Mouse (Mus musculus) lung, postnatal 0 days (tissue): ENCODE results near the gene Nupr1. TPM values are rescaled to one million over a fixed set of nuclear protein-coding genes. Genes with fewer than 3 reads are reported as not detected.

Source experiments
- ATAC-seq: fragments of 200-750 bp; cut with Nextera tagmentation; 2 replicates; pipeline ENCODE4 v1.8.0; 2017; ENCODE audit warnings: moderate library complexity
- DNase-seq: peaks from one replicate; pipeline ENCODE4 v3.0.0-alpha.2; 2016; ENCODE audit warnings: low spot score
- H3K27ac ChIP-seq: fragments of 300-500 bp; sonication (generic); 2 replicates; pipeline ENCODE4 v1.5.1; 2014; ENCODE audit warnings: antibody characterized with exemption, mild to moderate bottlenecking, low read length, mixed read lengths
- H3K27me3 ChIP-seq: fragments of 300-500 bp; sonication (generic); replicated peaks from 2 replicates; pipeline ENCODE4 v1.6.1; 2014; ENCODE audit warnings: low read length, mixed read lengths; ENCODE audit not compliant: insufficient read depth
- H3K36me3 ChIP-seq: fragments of 300-500 bp; sonication (generic); 2 replicates; pipeline ENCODE4 v1.6.1; 2014; ENCODE audit warnings: low read length, mixed read lengths; ENCODE audit not compliant: insufficient read depth
- H3K4me1 ChIP-seq: fragments of 300-500 bp; sonication (generic); 2 replicates; pipeline ENCODE4 v1.6.1; 2014; ENCODE audit warnings: antibody characterized with exemption, low read depth, low read length, mixed read lengths; ENCODE audit not compliant: insufficient read depth
- H3K4me2 ChIP-seq: fragments of 300-500 bp; sonication (generic); replicated peaks from 2 replicates; pipeline ENCODE4 v1.6.1; 2014; ENCODE audit warnings: low read depth, mild to moderate bottlenecking, low read length, moderate library complexity, mixed read lengths
- H3K4me3 ChIP-seq: fragments of 300-500 bp; sonication (generic); 2 replicates; pipeline ENCODE4 v1.5.1; 2014; ENCODE audit warnings: low read depth, low read length
- H3K9ac ChIP-seq: fragments of 300-500 bp; sonication (generic); replicated peaks from 2 replicates; pipeline ENCODE4 v1.6.1; 2014; ENCODE audit warnings: low read depth, mild to moderate bottlenecking
- H3K9me3 ChIP-seq: fragments of 300-500 bp; sonication (generic); 2 replicates; pipeline ENCODE4 v1.6.1; 2016; ENCODE audit warnings: low read length, mixed read lengths
- CTCF ChIP-seq: IDR thresholded peaks from 2 replicates; pipeline ENCODE4 v1.5.1; 2016; ENCODE audit warnings: antibody characterized with exemption, mild to moderate bottlenecking
- EP300 ChIP-seq: IDR thresholded peaks from 2 replicates; pipeline ENCODE4 v1.6.1; 2016; ENCODE audit warnings: antibody characterized with exemption, mild to moderate bottlenecking, control low read depth
- WGBS: fragments of 180-500 bp; shearing (Covaris S2); extraction: QIAGEN DNeasy Blood & Tissue Kit; methylation state at CpG from one replicate; pipeline ENCODE4 v1.1.7; 2014; 5-methylcytosine and 5-hydroxymethylcytosine counted together
- polyA plus RNA-seq: library from polyadenylated mRNA; unstranded; fragments of >200 nt; fragmentation: Nextera tagmentation; extraction: Ambion mirVana; gene quantifications from 2 replicates; pipeline ENCODE4 v1.2.1, GENCODE M21; 2015

Gene Nupr1
- polyA plus RNA-seq, 1 experiment from 2014 or later: 308 TPM

DNA sequence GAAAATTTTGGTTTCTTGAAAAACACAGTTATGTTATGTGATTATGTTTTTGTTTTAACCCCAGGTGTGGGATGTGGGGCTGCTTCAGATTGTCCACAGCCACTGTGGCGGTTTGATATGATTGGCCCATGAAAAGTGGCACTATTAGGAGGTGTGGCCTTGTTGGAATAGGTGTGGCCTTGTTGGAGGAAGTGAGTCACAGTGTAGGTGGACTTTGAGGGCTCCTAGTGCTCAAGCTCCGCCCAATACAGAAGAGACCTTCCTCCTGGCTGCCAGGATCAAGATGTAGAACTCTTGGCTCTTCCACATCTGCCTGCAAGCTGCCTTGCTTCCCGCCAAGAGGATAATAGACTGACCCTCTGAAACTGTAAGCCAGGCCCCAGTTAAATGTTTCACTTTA lies 17.9 kb downstream of the Nupr1 start:
- 73% methylated on average over 3 of the region's 3 CpGs for WGBS
- ATAC-seq: no peak

GRCm38 (mm10) chr7:126607796-126608195 lies 22.9 kb downstream of the Nupr1 start:
- Histone ChIP-seq H3K27me3 (no peaks in the 10 kb centered on the region), H3K27ac (peak overlapping the region; percentile 48), H3K4me1 (no peaks in the 10 kb centered on the region), H3K9me3 (no peaks in the 10 kb centered on the region), H3K4me2 (no peak overlapping the region), H3K36me3 (no peaks in the 10 kb centered on the region), H3K9ac (no peak overlapping the region), H3K4me3 (no peak overlapping the region)
- 81% methylated on average over 5 of the region's 5 CpGs for WGBS
- ATAC-seq (no peak), DNase-seq (no peak)
- no peak for TF ChIP-seq EP300
- no peak for TF ChIP-seq CTCF

More for the DNA sequence above, 17.9 kb downstream of the Nupr1 start:
- Histone ChIP-seq H3K27ac (no peak overlapping the region), H3K36me3 (no peaks in the 10 kb centered on the region), H3K9ac (no peak overlapping the region), H3K4me3 (no peak overlapping the region), H3K27me3 (no peaks in the 10 kb centered on the region), H3K4me1 (no peaks in the 10 kb centered on the region), H3K4me2 (no peak overlapping the region), H3K9me3 (no peaks in the 10 kb centered on the region)
- TF ChIP-seq EP300: no peak
- TF ChIP-seq CTCF: no peak
- no peak for DNase-seq

- Histone ChIP-seq H3K9me3 (no peaks in the 10 kb centered on the region), H3K4me2 (no peak overlapping the region), H3K4me3 (no peak overlapping the region), H3K27ac (peak overlapping the region; percentile 48), H3K4me1 (no peaks in the 10 kb centered on the region), H3K27me3 (no peaks in the 10 kb centered on the region), H3K9ac (no peak overlapping the region), H3K36me3 (no peaks in the 10 kb centered on the region)
- peak; percentile 90 for DNase-seq
- peak; percentile 87 for ATAC-seq
- 37% methylated on average over 3 of the region's 3 CpGs for WGBS
- TF ChIP-seq CTCF (peak; percentile 7; the same call in 1 of the 2 replicates), EP300 (peak; percentile 2)
Observed at GRCm38 (mm10) chr7:126607064-126607463, 23.6 kb downstream of the Nupr1 start.

GRCm38 (mm10) chr7:126606611-126607010 lies 24.1 kb downstream of the Nupr1 start:
- no peaks in the 10 kb centered on the region for H3K27me3 ChIP-seq
- H3K9ac ChIP-seq: no peak overlapping the region
- DNase-seq: peak; percentile 55
- WGBS: 43% methylated on average over 5 of the region's 5 CpGs
- H3K4me2 ChIP-seq: no peak overlapping the region
- H3K9me3 ChIP-seq: no peaks in the 10 kb centered on the region
- H3K4me3 ChIP-seq: no peak overlapping the region
- 0 out of 2 replicates have a peak overlapping the region, but pooled peaks have one; percentile 32 for H3K27ac ChIP-seq
- TF ChIP-seq EP300 (0 out of 2 replicates have a peak, but pooled peaks have one; percentile 55), CTCF (no peak)
- ATAC-seq: peak; percentile 68
- H3K36me3 ChIP-seq: no peaks in the 10 kb centered on the region
- no peaks in the 10 kb centered on the region for H3K4me1 ChIP-seq

DNA sequence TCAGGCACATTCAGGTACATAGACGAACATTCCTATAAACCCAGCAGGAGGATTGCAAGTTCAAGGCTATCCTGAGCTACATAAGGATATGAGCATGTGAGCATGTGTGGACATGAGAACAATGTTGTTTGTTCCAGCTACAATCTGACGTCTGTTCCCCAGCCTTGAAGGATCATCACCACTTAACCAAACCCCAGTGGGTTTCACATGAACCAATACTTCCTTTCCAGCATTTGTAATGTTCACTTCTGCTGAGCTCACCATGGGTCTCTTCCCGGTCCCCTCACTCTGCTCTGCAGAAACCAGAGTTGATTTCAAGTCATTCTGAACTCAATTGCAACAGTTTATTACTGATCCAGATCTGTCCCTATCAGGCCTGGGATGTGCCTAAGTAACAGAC lies 28.0 kb downstream of the Nupr1 start:
- H3K4me2 ChIP-seq: no peak overlapping the region
- no peak overlapping the region for H3K4me3 ChIP-seq
- no peak for TF ChIP-seq EP300
- no peak overlapping the region for H3K9ac ChIP-seq
- no peaks in the 10 kb centered on the region for H3K9me3 ChIP-seq
- no peak for DNase-seq
- no peak overlapping the region for H3K27ac ChIP-seq
- 72% methylated on average over 3 of the region's 3 CpGs for WGBS
- no peaks in the 10 kb centered on the region for H3K4me1 ChIP-seq
- no peaks in the 10 kb centered on the region for H3K36me3 ChIP-seq
- H3K27me3 ChIP-seq: no peaks in the 10 kb centered on the region
- no peak for ATAC-seq

GRCm38 (mm10) chr7:126601896-126602295 lies 28.8 kb downstream of the Nupr1 start:
- H3K27ac ChIP-seq: no peak overlapping the region
- no peaks in the 10 kb centered on the region for H3K9me3 ChIP-seq
- no peaks in the 10 kb centered on the region for H3K36me3 ChIP-seq
- DNase-seq (no peak), ATAC-seq (no peak)
- H3K4me3 ChIP-seq: no peak overlapping the region
- H3K9ac ChIP-seq: no peak overlapping the region
- H3K4me1 ChIP-seq: no peaks in the 10 kb centered on the region
- H3K27me3 ChIP-seq: no peaks in the 10 kb centered on the region
- H3K4me2 ChIP-seq: no peak overlapping the region
- TF ChIP-seq CTCF (no peak), EP300 (no peak)
- WGBS: 22% methylated on average over 5 of the region's 5 CpGs

GRCm38 (mm10) chr7:126598919-126599318 lies 31.7 kb downstream of the Nupr1 start:
- ATAC-seq: no peak
- Histone ChIP-seq H3K4me2 (no peak overlapping the region), H3K9ac (no peak overlapping the region), H3K9me3 (no peaks in the 10 kb centered on the region), H3K36me3 (no peaks in the 10 kb centered on the region), H3K27me3 (no peaks in the 10 kb centered on the region), H3K4me1 (no peaks in the 10 kb centered on the region), H3K27ac (no peak overlapping the region), H3K4me3 (no peak overlapping the region)
- 71% methylated on average over 6 of the region's 6 CpGs for WGBS
- TF ChIP-seq CTCF (no peak), EP300 (no peak)
- no peak for DNase-seq
